Mouse (Mus musculus) testis, adult 2 months (tissue): Measurements from ENCODE around the gene Nfe2l3.

Experiments used
- CTCF ChIP-seq: fragments of 200-500 bp; IDR thresholded peaks from 2 replicates; pipeline ENCODE4 v1.5.1; 2012; ENCODE audit warnings: low read depth, mild to moderate bottlenecking, inconsistent platforms, low read length, moderate library complexity; ENCODE audit not compliant: control insufficient read depth, insufficient read depth, insufficient replicate concordance
- POLR2A ChIP-seq: fragments of 200-500 bp; IDR thresholded peaks from 2 replicates; pipeline ENCODE4 v1.6.1; 2012; ENCODE audit warnings: low read depth, mild to moderate bottlenecking, inconsistent platforms, low read length, moderate library complexity; ENCODE audit not compliant: control insufficient read depth

DNA sequence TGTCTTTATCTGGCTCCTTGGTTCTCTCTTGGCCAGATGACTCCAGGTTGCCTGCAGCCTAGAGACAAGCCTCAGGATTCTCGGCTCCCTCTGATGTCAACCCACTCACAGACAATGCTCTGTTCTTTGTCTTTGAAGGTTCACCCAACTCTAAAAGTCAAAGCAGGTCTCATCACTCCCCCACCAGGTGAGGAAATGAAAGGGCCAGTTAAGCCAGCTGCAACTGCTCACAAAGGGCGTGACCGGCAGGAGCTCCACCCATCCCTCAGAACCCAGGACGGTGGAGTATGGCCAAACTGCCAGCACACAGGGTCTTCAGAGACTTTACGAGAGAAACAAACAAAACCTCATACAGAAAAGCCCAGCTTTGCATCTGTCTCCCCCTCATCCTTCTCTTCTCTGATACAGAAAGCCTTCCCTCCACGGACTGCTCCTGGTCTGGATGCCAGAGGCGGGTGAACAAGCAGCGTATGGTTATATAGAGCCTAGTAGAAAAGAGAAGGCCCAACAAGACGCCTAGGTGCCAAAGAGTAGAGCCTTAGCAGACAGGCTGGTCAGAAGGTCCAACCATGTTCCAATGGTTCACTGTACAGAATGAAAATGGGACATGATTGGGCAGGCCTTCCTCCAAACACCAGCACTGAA, 9.8 kb downstream of the Nfe2l3 start:
- TF ChIP-seq POLR2A (no peak), CTCF (no peak)
